Mouse (Mus musculus) spleen, postnatal 36 days (tissue): Measurements from ENCODE around the gene Eif2s2.

Experiments
- DNase-seq, 2 experiments: peaks; one replicate each; pipeline ENCODE4 v3.0.0; 2022; ENCODE audit warnings: low spot score in 2 of 2, mixed read lengths in 1 of 2

The Eif2s2 gene

DNA sequence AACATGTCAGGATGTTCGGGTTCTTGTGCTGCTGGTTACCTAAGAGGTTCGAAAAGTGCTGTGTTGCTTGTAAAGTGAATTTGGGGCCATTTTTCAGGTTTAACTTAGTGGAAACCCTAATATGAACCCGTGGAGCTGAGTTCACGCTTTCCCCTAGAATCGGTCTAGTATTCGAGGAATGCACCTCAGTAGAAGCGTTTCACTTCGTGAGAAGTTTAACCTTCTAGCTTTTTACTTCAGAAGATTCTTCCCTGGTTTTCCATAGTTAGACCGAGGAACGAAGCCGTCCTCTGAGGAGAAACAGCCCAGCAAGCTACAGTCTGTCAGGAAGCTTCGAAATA, 280 bp upstream of the Eif2s2 start:
- no peak for DNase-seq

DNA sequence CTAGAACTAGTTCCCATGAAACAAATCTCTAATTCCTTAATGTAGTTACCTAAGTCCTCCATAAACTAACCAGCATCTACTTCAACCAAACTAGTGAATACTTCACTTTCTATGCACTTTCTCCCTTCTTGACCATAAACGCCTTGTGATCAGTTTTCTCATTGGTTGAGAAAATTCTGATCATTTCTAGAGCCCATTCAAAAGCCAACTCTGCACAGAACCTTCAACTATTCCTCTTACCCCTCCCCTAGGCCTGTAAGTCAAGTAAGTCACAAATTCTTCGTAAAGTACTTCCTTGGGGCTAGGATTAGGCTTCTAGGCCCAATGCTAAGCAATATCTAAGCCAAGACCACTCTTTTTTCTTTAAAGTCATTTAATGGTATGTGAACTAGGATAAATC, 1.1 kb downstream of the Eif2s2 start:
- no peak for DNase-seq

DNA sequence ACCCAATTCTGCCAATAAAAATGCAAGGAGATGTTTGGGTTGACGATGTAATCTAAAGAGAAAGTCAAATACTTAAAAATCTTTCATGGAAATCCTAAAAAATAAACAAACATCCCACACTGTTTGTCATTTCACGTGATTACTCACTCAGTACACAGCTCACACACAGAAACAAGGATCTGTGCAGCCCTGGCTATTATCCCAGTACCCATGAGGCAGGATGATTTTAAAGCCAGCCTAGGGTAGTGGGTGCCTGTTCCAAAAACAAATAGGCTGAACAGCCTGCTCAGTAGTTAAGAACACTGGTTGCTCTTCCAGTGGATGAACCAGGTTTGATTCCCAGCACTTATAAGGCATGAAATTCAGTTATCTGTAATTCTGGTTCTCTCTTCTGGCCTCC, 16.1 kb downstream of the Eif2s2 start:
- DNase-seq = no peak

DNA sequence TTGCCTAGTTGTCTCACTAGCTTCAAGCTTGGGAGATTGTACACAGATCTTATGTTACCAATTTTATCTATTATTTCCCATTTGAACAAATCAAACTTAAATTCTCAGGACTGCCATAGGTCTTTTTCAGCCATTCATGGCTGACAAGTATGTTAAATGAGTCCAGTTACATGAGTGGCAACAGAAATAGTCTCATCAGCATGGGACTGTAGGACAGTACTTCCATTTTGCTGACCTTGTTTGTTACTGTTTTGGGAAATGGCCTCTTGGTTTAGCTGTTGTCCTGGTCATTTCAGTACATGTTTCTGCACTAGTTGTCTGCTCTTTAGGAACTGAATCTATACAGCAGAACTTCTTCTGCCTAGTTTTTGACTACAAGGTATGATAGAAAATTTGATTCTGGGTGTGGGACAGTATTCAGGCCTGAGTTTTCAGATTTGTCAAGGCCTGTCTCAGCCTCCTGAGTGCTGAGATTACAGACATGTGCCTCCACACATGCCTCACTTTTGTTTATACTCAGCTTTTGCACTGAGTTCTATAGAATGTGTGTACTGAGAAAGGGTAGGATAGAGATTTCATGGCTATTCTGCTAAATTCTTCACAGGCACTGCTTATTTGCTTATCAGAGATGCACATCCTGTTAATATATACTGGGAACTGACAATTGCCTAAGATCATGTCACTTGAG, 22.6 kb downstream of the Eif2s2 start:
- no peak for DNase-seq

DNA sequence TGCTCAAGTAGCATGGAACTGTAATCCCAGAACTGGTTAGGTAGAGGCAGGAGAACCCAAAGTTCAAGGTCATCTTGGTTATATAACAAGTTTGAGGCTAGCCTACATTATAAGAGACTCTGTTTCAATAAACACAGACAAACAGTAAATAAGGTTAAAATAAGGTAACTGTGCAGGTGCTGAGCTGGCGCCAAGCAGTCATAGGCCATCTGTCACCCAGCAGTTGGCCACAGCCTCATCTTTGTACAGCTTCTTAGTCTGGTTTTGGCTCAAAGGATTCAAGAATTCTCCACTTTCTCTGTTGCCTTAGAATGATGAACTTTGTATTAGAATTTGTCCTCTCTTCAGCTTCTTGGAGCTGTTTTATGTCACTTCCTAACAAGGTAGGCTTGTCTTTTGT, 24.6 kb downstream of the Eif2s2 start:
- DNase-seq = no peak

DNA sequence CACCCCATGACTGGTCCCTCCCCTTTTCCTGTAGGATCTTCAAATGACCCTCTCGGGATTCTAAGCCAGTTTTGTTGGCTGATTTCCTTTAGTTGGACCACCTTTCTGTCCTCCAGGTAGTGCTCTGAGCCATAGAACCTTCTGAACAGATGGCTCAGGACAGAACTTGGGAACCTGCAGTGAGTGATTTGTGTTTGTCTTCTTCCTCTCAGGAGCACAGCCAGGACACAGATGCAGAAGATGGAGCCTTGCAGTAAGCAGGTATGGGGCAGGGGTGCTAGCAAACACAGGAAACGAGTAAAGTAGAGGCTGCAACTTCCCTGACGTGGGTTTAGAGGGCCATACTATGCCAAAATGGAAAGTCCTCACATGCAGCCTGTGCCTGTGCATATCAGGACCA, 27.0 kb downstream of the Eif2s2 start:
- no peak for DNase-seq

DNA sequence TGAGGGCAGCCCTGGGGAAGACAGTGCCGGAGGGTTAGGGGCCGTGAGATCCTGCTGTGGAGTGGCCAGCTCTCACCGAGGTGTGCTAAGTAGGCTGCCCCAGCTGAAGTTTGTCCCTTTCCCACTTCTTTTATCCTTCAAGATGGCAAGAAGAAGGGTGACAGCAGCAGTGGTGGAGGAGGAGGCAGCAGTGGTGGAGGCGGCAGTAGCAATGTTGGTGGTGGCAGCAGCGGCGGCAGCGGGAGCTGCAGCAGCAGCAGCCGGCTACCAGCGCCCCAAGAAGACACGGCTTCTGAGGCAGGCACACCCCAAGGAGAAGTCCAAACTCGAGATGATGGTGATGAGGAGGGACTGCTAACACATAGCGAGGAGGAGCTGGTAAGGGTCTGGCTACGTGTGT, 29.1 kb downstream of the Eif2s2 start:
- DNase-seq = no peak

DNA sequence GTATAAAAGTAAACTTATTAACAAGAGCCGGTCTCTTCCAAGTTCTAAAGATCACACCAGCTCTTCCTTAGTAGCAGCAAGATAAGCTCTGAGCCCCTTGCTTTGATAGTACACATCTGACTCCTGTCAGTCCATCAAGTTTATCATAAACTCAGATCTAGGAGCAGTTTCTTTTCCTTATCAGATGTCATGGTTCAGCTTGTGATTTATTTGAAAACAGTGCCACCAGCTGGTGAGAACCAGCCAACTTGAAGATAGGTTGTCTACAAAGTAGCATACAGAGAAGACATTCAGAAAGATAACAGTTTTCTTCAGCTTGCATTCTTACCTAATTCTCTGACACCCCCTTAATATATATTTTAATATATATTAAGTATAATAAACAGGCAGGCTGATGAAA, 37.4 kb downstream of the Eif2s2 start:
- peak; percentile 34 to 55 for DNase-seq

DNA sequence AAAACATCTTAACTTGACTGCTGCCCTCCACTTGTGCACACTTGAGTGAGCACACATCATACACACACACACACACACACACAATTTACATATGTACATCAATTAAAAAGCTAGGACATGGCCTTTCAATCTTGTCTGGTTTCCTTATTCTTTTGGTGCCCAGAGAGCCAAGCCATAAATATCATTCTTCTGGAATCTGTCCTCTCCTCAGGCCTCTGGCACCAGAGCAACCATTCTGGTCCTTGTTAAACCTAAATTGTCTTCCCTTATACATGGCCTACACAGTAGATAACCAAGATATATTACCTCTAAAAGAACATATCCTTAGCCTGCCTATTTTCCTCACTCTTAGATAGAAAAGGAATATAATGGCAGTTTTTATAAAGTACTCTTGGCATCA, 44.6 kb downstream of the Eif2s2 start:
- no peak for DNase-seq

DNA sequence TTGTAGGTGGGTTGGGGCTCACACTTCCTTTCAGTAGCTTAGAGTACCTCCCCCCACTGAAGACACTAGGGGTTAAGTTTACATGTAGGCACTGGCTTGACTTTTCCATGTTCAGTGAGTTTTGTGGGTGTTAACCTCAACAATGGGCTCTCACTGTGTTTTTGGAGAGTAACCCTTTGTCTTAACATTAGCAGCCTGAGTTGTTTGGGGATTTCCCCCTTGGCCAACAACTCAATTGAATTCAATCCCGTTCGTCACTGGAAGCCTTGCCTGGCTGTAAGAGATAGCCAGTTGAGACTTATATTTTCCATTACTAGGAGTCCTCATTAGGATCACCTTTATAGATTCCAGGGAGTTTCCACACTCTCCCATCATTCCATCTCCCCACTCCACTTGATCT, 56.2 kb downstream of the Eif2s2 start:
- DNase-seq = no peak

DNA sequence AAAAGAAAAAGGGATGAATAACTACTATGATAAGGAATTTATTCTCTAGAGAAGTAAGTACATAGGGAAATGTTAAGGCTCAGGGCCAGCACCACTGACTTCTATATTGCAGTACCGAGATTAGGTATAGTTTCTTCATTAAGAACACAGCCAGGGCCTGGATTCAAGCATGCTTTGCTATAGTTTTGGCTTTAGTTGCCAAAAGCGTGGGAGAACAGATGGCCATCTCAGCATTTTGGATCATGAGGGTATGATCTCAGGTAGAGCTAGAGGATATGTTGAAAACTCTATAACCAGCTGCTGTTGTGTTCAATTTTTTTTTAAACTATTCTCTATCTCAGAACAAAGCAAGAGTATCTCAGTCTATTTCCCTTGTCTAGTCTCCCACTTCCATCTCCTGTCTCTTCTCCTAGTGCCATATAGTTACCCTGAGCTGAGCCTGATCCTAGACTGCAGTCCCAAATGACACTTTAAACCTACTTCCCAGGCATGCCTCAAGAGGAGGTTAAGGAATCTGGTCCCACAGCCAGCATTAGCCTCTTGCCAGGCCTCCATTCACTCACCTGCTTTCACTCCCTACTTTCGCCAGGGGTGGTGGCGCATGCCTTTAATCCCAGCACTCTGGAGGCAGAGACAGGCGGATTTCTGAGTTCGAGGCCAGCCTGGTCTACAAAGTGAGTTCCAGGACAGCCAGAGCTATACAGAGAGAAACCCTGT, 58.4 kb downstream of the Eif2s2 start:
- no peak for DNase-seq

DNA sequence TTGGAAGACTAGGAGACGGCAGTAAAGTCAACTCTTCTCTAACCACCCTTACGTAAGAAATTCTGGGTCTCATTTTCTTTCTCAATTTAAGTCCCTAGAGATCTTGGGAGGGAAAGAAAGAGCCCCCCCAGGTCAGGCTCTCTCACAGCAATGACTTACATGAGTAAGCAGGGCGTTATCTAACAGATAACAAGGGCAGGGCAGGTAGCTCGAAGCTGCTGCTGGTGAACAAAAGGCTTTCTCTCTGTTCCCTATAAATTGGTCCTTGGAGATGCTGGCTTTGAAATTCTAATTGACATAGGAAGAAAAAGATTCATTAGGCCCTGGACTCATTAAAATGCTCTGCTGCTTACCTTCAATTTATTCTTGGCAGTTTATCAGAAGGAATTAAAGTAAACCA, 60.3 kb downstream of the Eif2s2 start:
- DNase-seq = no peak

DNA sequence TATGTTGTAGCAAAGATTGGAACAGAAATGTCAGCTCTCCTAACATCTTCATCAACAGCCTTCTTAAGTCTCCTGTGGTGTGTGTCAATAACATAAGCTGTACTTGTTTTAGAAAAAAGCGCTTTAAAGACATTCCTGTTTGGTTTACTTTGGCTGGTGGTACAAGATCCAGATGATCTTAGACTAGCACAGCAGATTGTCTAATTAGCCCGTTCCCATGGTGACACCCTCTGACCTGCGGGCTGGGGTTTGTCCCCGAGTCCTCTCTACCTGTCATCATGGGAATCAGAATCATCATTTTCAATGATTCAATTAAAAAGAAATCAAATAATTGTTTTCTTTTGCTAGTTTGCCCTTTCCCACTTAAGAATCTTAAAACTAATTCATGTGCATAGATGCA, 65.2 kb downstream of the Eif2s2 start:
- no peak for DNase-seq

DNA sequence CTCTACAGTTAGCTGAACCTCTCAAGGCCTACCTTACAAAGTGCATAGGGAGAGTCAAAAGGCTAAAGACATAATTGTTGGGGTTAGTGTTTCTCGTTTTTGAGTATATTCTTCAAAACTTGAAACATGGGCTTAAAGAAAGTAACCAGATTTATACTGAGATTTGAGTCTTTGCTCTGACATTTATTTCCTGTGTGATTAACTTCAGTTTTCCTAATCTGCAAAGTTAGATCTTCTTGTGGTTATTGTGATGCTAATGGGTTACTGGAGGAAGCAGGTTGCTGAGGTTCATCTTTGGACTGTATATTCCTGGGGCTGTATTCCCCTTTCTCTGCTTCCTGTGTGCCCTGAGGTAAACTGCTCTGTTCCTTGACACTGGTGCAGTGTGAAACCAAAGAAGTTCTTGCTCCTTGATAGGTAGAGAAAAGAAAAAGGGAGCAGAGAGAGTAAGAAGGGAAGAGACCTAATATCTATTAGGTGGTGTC, 66.6 kb downstream of the Eif2s2 start:
- no peak for DNase-seq
